Mouse (Mus musculus) lung, embryonic 15.5 days (tissue): ENCODE data around the gene Tnfaip8l3. TPM values are rescaled to one million over a fixed set of nuclear protein-coding genes. Genes with fewer than 3 reads are reported as not detected.

ENCODE experiments used
- ATAC-seq: fragments of 200-750 bp; cut with Nextera tagmentation; 2 replicates; pipeline ENCODE4 v1.8.0; 2017; ENCODE audit warnings: moderate number of reproducible peaks, borderline replicate concordance; ENCODE audit not compliant: low FRiP score, low TSS enrichment; ENCODE audit errors: extremely low read depth
- H3K27ac ChIP-seq: fragments of 300-500 bp; sonication (generic); 2 replicates; pipeline ENCODE4 v1.5.1; 2015; ENCODE audit warnings: moderate library complexity, mild to moderate bottlenecking, inconsistent platforms
- H3K27me3 ChIP-seq: fragments of 300-500 bp; sonication (generic); 2 replicates; pipeline ENCODE4 v1.6.1; 2015; ENCODE audit warnings: inconsistent platforms
- H3K36me3 ChIP-seq: fragments of 300-500 bp; sonication (generic); 2 replicates; pipeline ENCODE4 v1.6.1; 2015; ENCODE audit warnings: inconsistent platforms
- H3K4me1 ChIP-seq: fragments of 300-500 bp; sonication (generic); 2 replicates; pipeline ENCODE4 v1.6.1; 2015; ENCODE audit warnings: inconsistent platforms
- H3K4me2 ChIP-seq: fragments of 300-500 bp; sonication (generic); 2 replicates; pipeline ENCODE4 v1.6.1; 2015; ENCODE audit warnings: inconsistent platforms, mild to moderate bottlenecking, moderate library complexity
- H3K4me3 ChIP-seq: fragments of 300-500 bp; sonication (generic); 2 replicates; pipeline ENCODE4 v1.5.1; 2015; ENCODE audit warnings: mild to moderate bottlenecking, inconsistent platforms
- H3K9ac ChIP-seq: fragments of 300-500 bp; sonication (generic); 2 replicates; pipeline ENCODE4 v1.6.1; 2015; ENCODE audit warnings: inconsistent platforms
- H3K9me3 ChIP-seq: fragments of 300-500 bp; sonication (generic); 2 replicates; pipeline ENCODE4 v1.6.1; 2016; ENCODE audit warnings: inconsistent platforms
- WGBS: fragments of 180-500 bp; shearing (Covaris S2); methylation state at CpG from one replicate; pipeline ENCODE4 v1.1.7; 2015; 5-methylcytosine and 5-hydroxymethylcytosine counted together
- polyA plus RNA-seq: library from polyadenylated mRNA; unstranded; fragments of >200 nt; fragmentation: Nextera tagmentation; extraction: Ambion mirVana; gene quantifications from 2 replicates; pipeline ENCODE4 v1.2.1, GENCODE M21; 2015

The Tnfaip8l3 gene
- polyA plus RNA-seq, 1 experiment from 2014 or later: 0.59 TPM

GRCm38 (mm10) chr9:53986972-53987371 is 81.2 kb downstream of the Tnfaip8l3 start:
- Histone ChIP-seq H3K4me2 (no peak overlapping the region), H3K27me3 (no peaks in the 10 kb centered on the region)

GRCm38 (mm10) chr9:53984868-53985267 is 83.3 kb downstream of the Tnfaip8l3 start:
- Histone ChIP-seq H3K9me3 (no peaks in the 10 kb centered on the region), H3K4me3 (no peak overlapping the region), H3K4me1 (no peaks in the 10 kb centered on the region), H3K4me2 (no peak overlapping the region), H3K36me3 (no peaks in the 10 kb centered on the region), H3K9ac (no peak overlapping the region), H3K27ac (no peak overlapping the region), H3K27me3 (no peaks in the 10 kb centered on the region)
- no peak for ATAC-seq
- WGBS: 32% methylated on average over 9 of the region's 9 CpGs

More at GRCm38 (mm10) chr9:53986972-53987371, 81.2 kb downstream of the Tnfaip8l3 start:
- no peaks in the 10 kb centered on the region for H3K4me1 ChIP-seq
- H3K9ac ChIP-seq: no peak overlapping the region
- H3K4me3 ChIP-seq: no peak overlapping the region
- H3K27ac ChIP-seq: no peak overlapping the region
- no peaks in the 10 kb centered on the region for H3K9me3 ChIP-seq
- no peaks in the 10 kb centered on the region for H3K36me3 ChIP-seq
- no peak for ATAC-seq
- WGBS: 31% methylated on average over 3 of the region's 3 CpGs

- H3K27me3 ChIP-seq: peaks cover 42% of the 10 kb centered on the region
- H3K9me3 ChIP-seq: no peaks in the 10 kb centered on the region
- no peak within 1 kb of the TSS for H3K9ac ChIP-seq
- H3K36me3 ChIP-seq: no peaks in the 10 kb centered on the region
- peak within 1 kb of the TSS; percentile 81 for H3K4me2 ChIP-seq
- ATAC-seq: peak; percentile 59; the same call in 1 of the 2 replicates
- H3K4me1 ChIP-seq: peaks cover 6% of the 10 kb centered on the region; the same call in 1 of the 2 replicates
- WGBS: under 1% methylated on average over 32 of the region's 36 CpGs
- H3K4me3 ChIP-seq: peak within 1 kb of the TSS; percentile 39
- no peak within 1 kb of the TSS for H3K27ac ChIP-seq
Measured at GRCm38 (mm10) chr9:53975122-53975518, 93.1 kb downstream of the Tnfaip8l3 start, which contains the start of gene Elmod1. Elmod1 (minus strand) TSS chr9:53975301.

- no peak overlapping the region for H3K9ac ChIP-seq
- ATAC-seq: no peak
- peak overlapping the region; percentile 39 for H3K4me3 ChIP-seq
- H3K27me3 ChIP-seq: peaks cover 42% of the 10 kb centered on the region
- no peaks in the 10 kb centered on the region for H3K9me3 ChIP-seq
- peak overlapping the region; percentile 81 for H3K4me2 ChIP-seq
- WGBS: under 1% methylated on average over 42 of the region's 42 CpGs
- peaks cover 6% of the 10 kb centered on the region; the same call in 1 of the 2 replicates for H3K4me1 ChIP-seq
- H3K36me3 ChIP-seq: no peaks in the 10 kb centered on the region
- no peak overlapping the region for H3K27ac ChIP-seq
Measured at GRCm38 (mm10) chr9:53974328-53975121, 93.7 kb downstream of the Tnfaip8l3 start.

- no peak for ATAC-seq
- no peak overlapping the region for H3K4me3 ChIP-seq
- H3K36me3 ChIP-seq: no peaks in the 10 kb centered on the region
- no peak overlapping the region for H3K27ac ChIP-seq
- H3K9ac ChIP-seq: no peak overlapping the region
- H3K9me3 ChIP-seq: no peaks in the 10 kb centered on the region
- H3K4me1 ChIP-seq: peaks cover 6% of the 10 kb centered on the region; the same call in 1 of the 2 replicates
- H3K4me2 ChIP-seq: peak overlapping the region; percentile 81; the same call in 1 of the 2 replicates
- H3K27me3 ChIP-seq: peaks cover 42% of the 10 kb centered on the region
- WGBS: 22% methylated on average over 13 of the region's 13 CpGs
Measured at GRCm38 (mm10) chr9:53973929-53974327, 94.3 kb downstream of the Tnfaip8l3 start.

Other genes starting within 250 kb of the Tnfaip8l3 start
- gene Sln, start 218.2 kb downstream of the Tnfaip8l3 start, polyA plus RNA-seq: 10.8 and 22.5 TPM in 2 replicates
- gene Elmod1, start 93.1 kb downstream of the Tnfaip8l3 start, polyA plus RNA-seq: 0.23 and 0.26 TPM in 2 replicates
- not detected in 2 replicates for gene Cyp19a1, start 199.7 kb upstream of the Tnfaip8l3 start, polyA plus RNA-seq
- not detected in 2 replicates for gene Gldn, start 218.1 kb upstream of the Tnfaip8l3 start, polyA plus RNA-seq